Mouse (Mus musculus) forebrain, embryonic 12.5 days (tissue): ENCODE measurements around the gene Nefh. TPM values are rescaled to one million over a fixed set of nuclear protein-coding genes. Genes with fewer than 3 reads are reported as not detected.

Source experiments
- ATAC-seq: fragments of 200-750 bp; cut with Nextera tagmentation; 2 replicates; pipeline ENCODE4 v1.8.0; 2017; ENCODE audit warnings: moderate TSS enrichment; ENCODE audit not compliant: low FRiP score
- H3K27ac ChIP-seq: fragments of 300-500 bp; sonication (generic); 2 replicates; pipeline ENCODE4 v1.5.1; 2016; ENCODE audit warnings: mild to moderate bottlenecking
- H3K27me3 ChIP-seq: fragments of 300-500 bp; sonication (generic); 2 replicates; pipeline ENCODE4 v1.6.1; 2016; ENCODE audit warnings: mild to moderate bottlenecking
- H3K36me3 ChIP-seq: fragments of 300-500 bp; sonication (generic); replicated peaks from 2 replicates; pipeline ENCODE4 v1.6.1; 2016; ENCODE audit warnings: mild to moderate bottlenecking
- H3K4me1 ChIP-seq: fragments of 300-500 bp; sonication (generic); 2 replicates; pipeline ENCODE4 v1.6.1; 2016
- H3K4me2 ChIP-seq: fragments of 300-500 bp; sonication (generic); 2 replicates; pipeline ENCODE4 v1.6.1; 2016; ENCODE audit warnings: mild to moderate bottlenecking, moderate library complexity
- H3K4me3 ChIP-seq: fragments of 300-500 bp; sonication (generic); replicated peaks from 2 replicates; pipeline ENCODE4 v1.5.1; 2016; ENCODE audit warnings: mild to moderate bottlenecking
- H3K9ac ChIP-seq: fragments of 300-500 bp; sonication (generic); 2 replicates; pipeline ENCODE4 v1.6.1; 2016; ENCODE audit warnings: mild to moderate bottlenecking
- H3K9me3 ChIP-seq: fragments of 300-500 bp; sonication (generic); 2 replicates; pipeline ENCODE4 v1.6.1; 2016
- WGBS: fragments of 180-500 bp; shearing (Covaris S2); methylation state at CpG from one replicate; pipeline ENCODE4 v1.1.7; 2016; 5-methylcytosine and 5-hydroxymethylcytosine counted together
- polyA plus RNA-seq: library from polyadenylated mRNA; unstranded; fragments of >200 nt; fragmentation: Nextera tagmentation; extraction: Ambion mirVana; gene quantifications from 2 replicates; pipeline ENCODE4 v1.2.1, GENCODE M21; 2016

Gene Nefh
- polyA plus RNA-seq, 1 experiment from 2014 or later = 0.47 TPM

GRCm38 (mm10) chr11:4974376-4975122 is 26.7 kb upstream of the Nefh start:
- Histone ChIP-seq H3K4me3 (no peak overlapping the region), H3K27me3 (no peaks in the 10 kb centered on the region), H3K36me3 (no peaks in the 10 kb centered on the region), H3K27ac (no peak overlapping the region), H3K9ac (no peak overlapping the region), H3K9me3 (no peaks in the 10 kb centered on the region), H3K4me2 (no peak overlapping the region), H3K4me1 (0 out of 2 replicates have a peak, but pooled peaks cover 3% of the 10 kb centered on the region)
- ATAC-seq = no peak
- 85% methylated on average over 11 of the region's 11 CpGs for WGBS

- Histone ChIP-seq H3K36me3 (no peaks in the 10 kb centered on the region), H3K4me3 (no peak overlapping the region), H3K9ac (no peak overlapping the region), H3K27ac (no peak overlapping the region), H3K4me2 (no peak overlapping the region), H3K27me3 (no peaks in the 10 kb centered on the region), H3K4me1 (0 out of 2 replicates have a peak, but pooled peaks cover 3% of the 10 kb centered on the region), H3K9me3 (no peaks in the 10 kb centered on the region)
- ATAC-seq = no peak
- 80% methylated on average over 2 of the region's 2 CpGs for WGBS
Measured at GRCm38 (mm10) chr11:4973871-4974256, 26.0 kb upstream of the Nefh start.

- no peaks in the 10 kb centered on the region for H3K27me3 ChIP-seq
- no peak overlapping the region for H3K4me3 ChIP-seq
- H3K9me3 ChIP-seq = no peaks in the 10 kb centered on the region
- 0 out of 2 replicates have a peak, but pooled peaks cover 3% of the 10 kb centered on the region for H3K4me1 ChIP-seq
- ATAC-seq = no peak
- no peak overlapping the region for H3K27ac ChIP-seq
- H3K36me3 ChIP-seq = no peaks in the 10 kb centered on the region
- 63% methylated on average over 13 of the region's 13 CpGs for WGBS
- H3K4me2 ChIP-seq = no peak overlapping the region
- H3K9ac ChIP-seq = no peak overlapping the region
Measured at GRCm38 (mm10) chr11:4972967-4973870, 25.4 kb upstream of the Nefh start.

GRCm38 (mm10) chr11:4968376-4968775 is 20.5 kb upstream of the Nefh start:
- H3K4me2 ChIP-seq = no peak overlapping the region
- ATAC-seq = no peak
- no peak overlapping the region for H3K4me3 ChIP-seq
- H3K9ac ChIP-seq = no peak overlapping the region
- H3K9me3 ChIP-seq = no peaks in the 10 kb centered on the region
- no peak overlapping the region for H3K27ac ChIP-seq
- 82% methylated on average over 10 of the region's 10 CpGs for WGBS
- H3K27me3 ChIP-seq = no peaks in the 10 kb centered on the region
- no peaks in the 10 kb centered on the region for H3K36me3 ChIP-seq
- H3K4me1 ChIP-seq = no peaks in the 10 kb centered on the region

- Histone ChIP-seq H3K9ac (no peak overlapping the region), H3K4me3 (no peak overlapping the region), H3K27ac (no peak overlapping the region), H3K36me3 (no peaks in the 10 kb centered on the region), H3K27me3 (no peaks in the 10 kb centered on the region), H3K4me2 (no peak overlapping the region), H3K9me3 (no peaks in the 10 kb centered on the region), H3K4me1 (no peaks in the 10 kb centered on the region)
- no peak for ATAC-seq
- WGBS = 66% methylated on average over 2 of the region's 2 CpGs
Measured at GRCm38 (mm10) chr11:4967549-4967948, 19.7 kb upstream of the Nefh start.

- no peaks in the 10 kb centered on the region for H3K27me3 ChIP-seq
- no peaks in the 10 kb centered on the region for H3K36me3 ChIP-seq
- no peak for ATAC-seq
- H3K4me1 ChIP-seq = no peaks in the 10 kb centered on the region
- no peak overlapping the region for H3K4me3 ChIP-seq
- WGBS = 63% methylated on average over 5 of the region's 5 CpGs
- no peak overlapping the region for H3K9ac ChIP-seq
- H3K4me2 ChIP-seq = no peak overlapping the region
- H3K27ac ChIP-seq = no peak overlapping the region
- no peaks in the 10 kb centered on the region for H3K9me3 ChIP-seq
Measured at GRCm38 (mm10) chr11:4966888-4967287, 19.0 kb upstream of the Nefh start.

- H3K36me3 ChIP-seq = no peaks in the 10 kb centered on the region
- WGBS = 81% methylated on average over 2 of the region's 2 CpGs
- H3K4me1 ChIP-seq = no peaks in the 10 kb centered on the region
- H3K9ac ChIP-seq = no peak overlapping the region
- H3K4me3 ChIP-seq = no peak overlapping the region
- ATAC-seq = no peak
- no peaks in the 10 kb centered on the region for H3K9me3 ChIP-seq
- H3K27ac ChIP-seq = no peak overlapping the region
- no peaks in the 10 kb centered on the region for H3K27me3 ChIP-seq
- H3K4me2 ChIP-seq = no peak overlapping the region
Measured at GRCm38 (mm10) chr11:4966325-4966724, 18.5 kb upstream of the Nefh start.

GRCm38 (mm10) chr11:4963099-4963808 is 15.4 kb upstream of the Nefh start:
- ATAC-seq = no peak
- Histone ChIP-seq H3K27me3 (no peaks in the 10 kb centered on the region), H3K36me3 (no peaks in the 10 kb centered on the region), H3K9me3 (no peaks in the 10 kb centered on the region), H3K4me3 (no peak overlapping the region), H3K9ac (no peak overlapping the region), H3K27ac (no peak overlapping the region), H3K4me2 (no peak overlapping the region), H3K4me1 (no peaks in the 10 kb centered on the region)
- WGBS = 68% methylated on average over 6 of the region's 6 CpGs

- 2% methylated on average over 8 of the region's 8 CpGs for WGBS
- no peak for ATAC-seq
Measured at GRCm38 (mm10) chr11:4953918-4954317, 6.1 kb upstream of the Nefh start.

GRCm38 (mm10) chr11:4953401-4953800 is 5.5 kb upstream of the Nefh start:
- no peak overlapping the region for H3K27ac ChIP-seq
- peak overlapping the region; percentile 11 for H3K4me2 ChIP-seq
- peaks cover 66% of the 10 kb centered on the region for H3K27me3 ChIP-seq
- WGBS = 3% methylated on average over 6 of the region's 6 CpGs
- no peaks in the 10 kb centered on the region for H3K9me3 ChIP-seq
- peaks cover 21% of the 10 kb centered on the region for H3K4me1 ChIP-seq
- no peak for ATAC-seq
- H3K9ac ChIP-seq = no peak overlapping the region
- H3K4me3 ChIP-seq = no peak overlapping the region
- no peaks in the 10 kb centered on the region for H3K36me3 ChIP-seq

More at GRCm38 (mm10) chr11:4953918-4954317, 6.1 kb upstream of the Nefh start:
- Histone ChIP-seq H3K4me3 (no peak overlapping the region), H3K36me3 (no peaks in the 10 kb centered on the region), H3K9ac (no peak overlapping the region), H3K9me3 (no peaks in the 10 kb centered on the region), H3K4me1 (peaks cover 16% of the 10 kb centered on the region), H3K27ac (no peak overlapping the region), H3K4me2 (peak overlapping the region; percentile 11), H3K27me3 (peaks cover 60% of the 10 kb centered on the region)

GRCm38 (mm10) chr11:4949256-4950044 is 1.6 kb upstream of the Nefh start:
- H3K27me3 ChIP-seq = peaks cover 99% of the 10 kb centered on the region
- no peak for ATAC-seq

More at GRCm38 (mm10) chr11:4949256-4950044, 1.6 kb upstream of the Nefh start:
- no peaks in the 10 kb centered on the region for H3K9me3 ChIP-seq
- 0 out of 2 replicates have a peak overlapping the region, but pooled peaks have one; percentile 10 for H3K4me3 ChIP-seq
- 5% methylated on average over 23 of the region's 23 CpGs for WGBS
- H3K9ac ChIP-seq = no peak overlapping the region
- H3K36me3 ChIP-seq = no peaks in the 10 kb centered on the region
- peak overlapping the region; percentile 10; the same call in 1 of the 2 replicates for H3K4me2 ChIP-seq
- H3K4me1 ChIP-seq = peaks cover 40% of the 10 kb centered on the region
- no peak overlapping the region for H3K27ac ChIP-seq
